Mouse (Mus musculus): ENCODE measurements around the gene Ssbp3. TPM values are rescaled to one million over a fixed set of nuclear protein-coding genes. Genes with fewer than 3 reads are reported as not detected.

Ssbp3 gene
- polyA plus RNA-seq, 1 experiment from 2014 or later: 31.5 TPM

GRCm38 (mm10) chr4:106935583-106935935 lies 25.1 kb downstream of the Ssbp3 start:
- 30% methylated on average over 2 of the region's 2 CpGs for WGBS (ENCODE audit: insufficient replicate concordance)
- Histone ChIP-seq H3K27me3 (ENCODE audit: control insufficient read depth, insufficient read depth, low read depth, low read length) (no peaks in the 10 kb centered on the region), H3K4me2 (ENCODE audit: low read depth, low read length) (no peak overlapping the region), H3K4me1 (ENCODE audit: control insufficient read depth, low read depth, low read length) (peaks cover 67% of the 10 kb centered on the region), H3K4me3 (ENCODE audit: low read depth, low read length) (no peak overlapping the region), H3K9me3 (replicated peaks; ENCODE audit: control insufficient read depth, low read length) (no peaks in the 10 kb centered on the region), H3K27ac (ENCODE audit: low read length) (peak overlapping the region; percentile 29; the same call in 1 of the 2 replicates), H3K36me3 (ENCODE audit: control insufficient read depth, insufficient read depth) (0 out of 2 replicates have a peak, but pooled peaks cover 2% of the 10 kb centered on the region), H3K9ac (ENCODE audit: low read depth, low read length) (no peak overlapping the region)
- no peak for ATAC-seq (ENCODE audit: low read depth)

- Histone ChIP-seq H3K36me3 (ENCODE audit: control insufficient read depth, insufficient read depth) (0 out of 2 replicates have a peak, but pooled peaks cover 2% of the 10 kb centered on the region), H3K27me3 (ENCODE audit: control insufficient read depth, insufficient read depth, low read depth, low read length) (no peaks in the 10 kb centered on the region), H3K9ac (ENCODE audit: low read depth, low read length) (no peak overlapping the region), H3K9me3 (replicated peaks; ENCODE audit: control insufficient read depth, low read length) (no peaks in the 10 kb centered on the region), H3K27ac (ENCODE audit: low read length) (no peak overlapping the region), H3K4me2 (ENCODE audit: low read depth, low read length) (no peak overlapping the region), H3K4me1 (ENCODE audit: control insufficient read depth, low read depth, low read length) (peaks cover 72% of the 10 kb centered on the region), H3K4me3 (ENCODE audit: low read depth, low read length) (no peak overlapping the region)
- ATAC-seq (ENCODE audit: low read depth): no peak
- 78% methylated on average over 3 of the region's 3 CpGs for WGBS (ENCODE audit: insufficient replicate concordance)
These were observed 25.5 kb downstream of the Ssbp3 start for GRCm38 (mm10) chr4:106936041-106936440.

- H3K4me2 ChIP-seq (ENCODE audit: low read depth, low read length): no peak overlapping the region
- H3K27ac ChIP-seq (ENCODE audit: low read length): no peak overlapping the region
- H3K4me3 ChIP-seq (ENCODE audit: low read depth, low read length): no peak overlapping the region
- H3K4me1 ChIP-seq (ENCODE audit: control insufficient read depth, low read depth, low read length): peaks cover 79% of the 10 kb centered on the region
- 65% methylated on average over 8 of the region's 8 CpGs for WGBS (ENCODE audit: insufficient replicate concordance)
- 0 out of 2 replicates have a peak, but pooled peaks cover 2% of the 10 kb centered on the region for H3K36me3 ChIP-seq (ENCODE audit: control insufficient read depth, insufficient read depth)
- no peak overlapping the region for H3K9ac ChIP-seq (ENCODE audit: low read depth, low read length)
- no peak for ATAC-seq (ENCODE audit: low read depth)
- H3K9me3 ChIP-seq (replicated peaks; ENCODE audit: control insufficient read depth, low read length): no peaks in the 10 kb centered on the region
- H3K27me3 ChIP-seq (ENCODE audit: control insufficient read depth, insufficient read depth, low read depth, low read length): no peaks in the 10 kb centered on the region
These were observed 26.2 kb downstream of the Ssbp3 start for GRCm38 (mm10) chr4:106936741-106937140.

- no peak overlapping the region for H3K4me2 ChIP-seq (ENCODE audit: low read depth, low read length)
- no peak overlapping the region for H3K9ac ChIP-seq (ENCODE audit: low read depth, low read length)
- H3K36me3 ChIP-seq (ENCODE audit: control insufficient read depth, insufficient read depth): no peaks in the 10 kb centered on the region
- no peak for ATAC-seq (ENCODE audit: low read depth)
- no peaks in the 10 kb centered on the region for H3K9me3 ChIP-seq (replicated peaks; ENCODE audit: control insufficient read depth, low read length)
- peak overlapping the region; percentile 61 for H3K27ac ChIP-seq (ENCODE audit: low read length)
- no peak overlapping the region for H3K4me3 ChIP-seq (ENCODE audit: low read depth, low read length)
- 72% methylated on average over 8 of the region's 8 CpGs for WGBS (ENCODE audit: insufficient replicate concordance)
- H3K4me1 ChIP-seq (ENCODE audit: control insufficient read depth, low read depth, low read length): peaks cover 65% of the 10 kb centered on the region
- no peaks in the 10 kb centered on the region for H3K27me3 ChIP-seq (ENCODE audit: control insufficient read depth, insufficient read depth, low read depth, low read length)
These were observed 28.2 kb downstream of the Ssbp3 start for GRCm38 (mm10) chr4:106938506-106939222.

GRCm38 (mm10) chr4:106939223-106939918 lies 28.9 kb downstream of the Ssbp3 start:
- no peaks in the 10 kb centered on the region for H3K9me3 ChIP-seq (replicated peaks; ENCODE audit: control insufficient read depth, low read length)
- H3K4me2 ChIP-seq (ENCODE audit: low read depth, low read length): no peak overlapping the region
- peaks cover 58% of the 10 kb centered on the region for H3K4me1 ChIP-seq (ENCODE audit: control insufficient read depth, low read depth, low read length)
- 56% methylated on average over 6 of the region's 6 CpGs for WGBS (ENCODE audit: insufficient replicate concordance)
- H3K9ac ChIP-seq (ENCODE audit: low read depth, low read length): no peak overlapping the region
- H3K27ac ChIP-seq (ENCODE audit: low read length): peak overlapping the region; percentile 61
- H3K36me3 ChIP-seq (ENCODE audit: control insufficient read depth, insufficient read depth): no peaks in the 10 kb centered on the region
- H3K4me3 ChIP-seq (ENCODE audit: low read depth, low read length): no peak overlapping the region
- H3K27me3 ChIP-seq (ENCODE audit: control insufficient read depth, insufficient read depth, low read depth, low read length): no peaks in the 10 kb centered on the region
- ATAC-seq (ENCODE audit: low read depth): peak; percentile 15; the same call in 1 of the 2 replicates

- Histone ChIP-seq H3K4me2 (ENCODE audit: low read depth, low read length) (no peak overlapping the region), H3K9me3 (replicated peaks; ENCODE audit: control insufficient read depth, low read length) (no peaks in the 10 kb centered on the region), H3K9ac (ENCODE audit: low read depth, low read length) (no peak overlapping the region), H3K27ac (ENCODE audit: low read length) (no peak overlapping the region), H3K27me3 (ENCODE audit: control insufficient read depth, insufficient read depth, low read depth, low read length) (no peaks in the 10 kb centered on the region), H3K36me3 (ENCODE audit: control insufficient read depth, insufficient read depth) (no peaks in the 10 kb centered on the region), H3K4me3 (ENCODE audit: low read depth, low read length) (no peak overlapping the region), H3K4me1 (ENCODE audit: control insufficient read depth, low read depth, low read length) (peaks cover 53% of the 10 kb centered on the region)
- no peak for ATAC-seq (ENCODE audit: low read depth)
- 54% methylated on average over 4 of the region's 4 CpGs for WGBS (ENCODE audit: insufficient replicate concordance)
These were observed 29.4 kb downstream of the Ssbp3 start for GRCm38 (mm10) chr4:106939919-106940227.

GRCm38 (mm10) chr4:106940945-106941344 lies 30.4 kb downstream of the Ssbp3 start:
- no peak overlapping the region for H3K27ac ChIP-seq (ENCODE audit: low read length)
- H3K9me3 ChIP-seq (replicated peaks; ENCODE audit: control insufficient read depth, low read length): no peaks in the 10 kb centered on the region
- 71% methylated on average over 6 of the region's 6 CpGs for WGBS (ENCODE audit: insufficient replicate concordance)
- no peaks in the 10 kb centered on the region for H3K36me3 ChIP-seq (ENCODE audit: control insufficient read depth, insufficient read depth)
- H3K4me2 ChIP-seq (ENCODE audit: low read depth, low read length): no peak overlapping the region
- ATAC-seq (ENCODE audit: low read depth): no peak
- H3K4me1 ChIP-seq (ENCODE audit: control insufficient read depth, low read depth, low read length): peaks cover 42% of the 10 kb centered on the region
- no peak overlapping the region for H3K9ac ChIP-seq (ENCODE audit: low read depth, low read length)
- no peaks in the 10 kb centered on the region for H3K27me3 ChIP-seq (ENCODE audit: control insufficient read depth, insufficient read depth, low read depth, low read length)
- H3K4me3 ChIP-seq (ENCODE audit: low read depth, low read length): no peak overlapping the region

- no peak overlapping the region for H3K9ac ChIP-seq (ENCODE audit: low read depth, low read length)
- no peak overlapping the region for H3K27ac ChIP-seq (ENCODE audit: low read length)
- no peaks in the 10 kb centered on the region for H3K36me3 ChIP-seq (ENCODE audit: control insufficient read depth, insufficient read depth)
- H3K4me1 ChIP-seq (ENCODE audit: control insufficient read depth, low read depth, low read length): peaks cover 37% of the 10 kb centered on the region
- H3K27me3 ChIP-seq (ENCODE audit: control insufficient read depth, insufficient read depth, low read depth, low read length): no peaks in the 10 kb centered on the region
- H3K4me3 ChIP-seq (ENCODE audit: low read depth, low read length): no peak overlapping the region
- no peaks in the 10 kb centered on the region for H3K9me3 ChIP-seq (replicated peaks; ENCODE audit: control insufficient read depth, low read length)
- no peak overlapping the region for H3K4me2 ChIP-seq (ENCODE audit: low read depth, low read length)
- no peak for ATAC-seq (ENCODE audit: low read depth)
These were observed 31.0 kb downstream of the Ssbp3 start for GRCm38 (mm10) chr4:106941475-106941874.

- Histone ChIP-seq H3K36me3 (ENCODE audit: control insufficient read depth, insufficient read depth) (no peaks in the 10 kb centered on the region), H3K9ac (ENCODE audit: low read depth, low read length) (no peak overlapping the region), H3K4me2 (ENCODE audit: low read depth, low read length) (no peak overlapping the region), H3K4me3 (ENCODE audit: low read depth, low read length) (no peak overlapping the region), H3K27ac (ENCODE audit: low read length) (no peak overlapping the region), H3K27me3 (ENCODE audit: control insufficient read depth, insufficient read depth, low read depth, low read length) (no peaks in the 10 kb centered on the region), H3K4me1 (ENCODE audit: control insufficient read depth, low read depth, low read length) (peaks cover 31% of the 10 kb centered on the region), H3K9me3 (replicated peaks; ENCODE audit: control insufficient read depth, low read length) (no peaks in the 10 kb centered on the region)
- no peak for ATAC-seq (ENCODE audit: low read depth)
- WGBS (ENCODE audit: insufficient replicate concordance): 77% methylated on average over 4 of the region's 4 CpGs
These were observed 32.0 kb downstream of the Ssbp3 start for GRCm38 (mm10) chr4:106942491-106942890.

Measured in liver, embryonic 16.5 days (tissue).